Mouse (Mus musculus) embryonic facial prominence, embryonic 12.5 days (tissue): ENCODE results near the gene Gpr21. TPM values are rescaled to one million over a fixed set of nuclear protein-coding genes. Genes with fewer than 3 reads are reported as not detected.
"Not testable (repeated sequence)": the region's sequence is repeated elsewhere in the genome, so short reads cannot be mapped to it uniquely, and the experiment has no call there.

Experiments
- ATAC-seq: fragments of 200-750 bp; cut with Nextera tagmentation; 2 replicates; pipeline ENCODE4 v1.8.0; 2017; ENCODE audit not compliant: insufficient number of reproducible peaks, insufficient read depth, low FRiP score, low TSS enrichment
- H3K27ac ChIP-seq: fragments of 300-500 bp; sonication (generic); 2 replicates; pipeline ENCODE4 v1.5.1; 2016; ENCODE audit warnings: mild to moderate bottlenecking
- H3K27me3 ChIP-seq: fragments of 300-500 bp; sonication (generic); 2 replicates; pipeline ENCODE4 v1.6.1; 2016; ENCODE audit warnings: mild to moderate bottlenecking, moderate library complexity
- H3K36me3 ChIP-seq: fragments of 300-500 bp; sonication (generic); 2 replicates; pipeline ENCODE4 v1.6.1; 2016; ENCODE audit warnings: mild to moderate bottlenecking
- H3K4me1 ChIP-seq: fragments of 300-500 bp; sonication (generic); 2 replicates; pipeline ENCODE4 v1.6.1; 2016
- H3K4me2 ChIP-seq: fragments of 300-500 bp; sonication (generic); replicated peaks from 2 replicates; pipeline ENCODE4 v1.6.1; 2016; ENCODE audit warnings: mild to moderate bottlenecking, moderate library complexity
- H3K4me3 ChIP-seq: fragments of 300-500 bp; sonication (generic); 2 replicates; pipeline ENCODE4 v1.5.1; 2016; ENCODE audit warnings: mild to moderate bottlenecking
- H3K9ac ChIP-seq: fragments of 300-500 bp; sonication (generic); 2 replicates; pipeline ENCODE4 v1.6.1; 2016; ENCODE audit warnings: mild to moderate bottlenecking, moderate library complexity
- H3K9me3 ChIP-seq: fragments of 300-500 bp; sonication (generic); 2 replicates; pipeline ENCODE4 v1.6.1; 2016; ENCODE audit warnings: mild to moderate bottlenecking, moderate library complexity
- WGBS: fragments of 180-500 bp; shearing (Covaris S2); methylation state at CpG from one replicate; pipeline ENCODE4 v1.1.7; 2016; 5-methylcytosine and 5-hydroxymethylcytosine counted together
- polyA plus RNA-seq: library from polyadenylated mRNA; unstranded; fragments of >200 nt; fragmentation: Nextera tagmentation; extraction: Ambion mirVana; gene quantifications from 2 replicates; pipeline ENCODE4 v1.2.1, GENCODE M21; 2016

Gene Gpr21
- polyA plus RNA-seq: 2.3 TPM in 2 replicates

GRCm38 (mm10) chr2:37516030-37516710, at the start of gene Gpr21:
Gene Gpr21, plus strand, starts transcription at chr2:37516332.
- peak within 1 kb of the TSS; percentile 21 for H3K4me2 ChIP-seq
- H3K9ac ChIP-seq: no peak within 1 kb of the TSS
- peaks cover 29% of the 10 kb centered on the region for H3K36me3 ChIP-seq
- WGBS: 23% methylated on average over 11 of the region's 11 CpGs
- H3K9me3 ChIP-seq: no peaks in the 10 kb centered on the region
- 0 out of 2 replicates have a peak within 1 kb of the TSS, but pooled peaks have one; percentile 14 for H3K4me3 ChIP-seq
- peaks cover 5% of the 10 kb centered on the region; the same call in 1 of the 2 replicates for H3K4me1 ChIP-seq
- H3K27ac ChIP-seq: no peak within 1 kb of the TSS
- peak; percentile 69; the same call in 1 of the 2 replicates for ATAC-seq
- no peaks in the 10 kb centered on the region for H3K27me3 ChIP-seq

- peaks cover 58% of the 10 kb centered on the region for H3K36me3 ChIP-seq
These were observed 36.6 kb upstream of the Gpr21 start for GRCm38 (mm10) chr2:37479559-37479958.

GRCm38 (mm10) chr2:37480039-37480438, 36.1 kb upstream of the Gpr21 start:
- Histone ChIP-seq H3K9ac (no peak overlapping the region), H3K27ac (no peak overlapping the region), H3K4me2 (no peak overlapping the region), H3K36me3 (peaks cover 62% of the 10 kb centered on the region), H3K9me3 (no peaks in the 10 kb centered on the region), H3K27me3 (no peaks in the 10 kb centered on the region), H3K4me1 (no peaks in the 10 kb centered on the region), H3K4me3 (no peak overlapping the region)
- WGBS: 93% methylated on average over 2 of the region's 2 CpGs
- ATAC-seq: no peak

More at GRCm38 (mm10) chr2:37479559-37479958, 36.6 kb upstream of the Gpr21 start:
- Histone ChIP-seq H3K27me3 (no peaks in the 10 kb centered on the region), H3K4me1 (no peaks in the 10 kb centered on the region), H3K4me3 (no peak overlapping the region), H3K27ac (no peak overlapping the region), H3K4me2 (no peak overlapping the region), H3K9ac (no peak overlapping the region), H3K9me3 (no peaks in the 10 kb centered on the region)
- no peak for ATAC-seq

GRCm38 (mm10) chr2:37484165-37484564, 32.0 kb upstream of the Gpr21 start:
- Histone ChIP-seq H3K27me3 (no peaks in the 10 kb centered on the region), H3K36me3 (peaks cover 47% of the 10 kb centered on the region), H3K4me2 (no peak overlapping the region), H3K9ac (no peak overlapping the region), H3K27ac (no peak overlapping the region), H3K4me3 (no peak overlapping the region), H3K9me3 (no peaks in the 10 kb centered on the region), H3K4me1 (no peaks in the 10 kb centered on the region)
- 90% methylated on average over 2 of the region's 2 CpGs for WGBS
- ATAC-seq: no peak

- Histone ChIP-seq H3K4me1 (no peaks in the 10 kb centered on the region), H3K27ac (no peak overlapping the region), H3K4me3 (no peak overlapping the region), H3K4me2 (no peak overlapping the region), H3K9ac (no peak overlapping the region), H3K27me3 (no peaks in the 10 kb centered on the region), H3K9me3 (no peaks in the 10 kb centered on the region), H3K36me3 (peaks cover 56% of the 10 kb centered on the region)
- ATAC-seq: no peak
- WGBS: 82% methylated on average over 1 of the region's 1 CpGs
These were observed 30.8 kb upstream of the Gpr21 start for GRCm38 (mm10) chr2:37485370-37485769.

- no peak for ATAC-seq
These were observed 29.7 kb upstream of the Gpr21 start for GRCm38 (mm10) chr2:37486408-37486807.

GRCm38 (mm10) chr2:37488956-37489355, 27.2 kb upstream of the Gpr21 start:
- Histone ChIP-seq H3K27ac (no peak overlapping the region), H3K36me3 (peaks cover 61% of the 10 kb centered on the region)
- WGBS: 93% methylated on average over 2 of the region's 2 CpGs

More at GRCm38 (mm10) chr2:37486408-37486807, 29.7 kb upstream of the Gpr21 start:
- H3K4me2 ChIP-seq: no peak overlapping the region
- H3K36me3 ChIP-seq: peaks cover 56% of the 10 kb centered on the region
- no peak overlapping the region for H3K9ac ChIP-seq
- no peaks in the 10 kb centered on the region for H3K4me1 ChIP-seq
- no peaks in the 10 kb centered on the region for H3K27me3 ChIP-seq
- H3K9me3 ChIP-seq: no peaks in the 10 kb centered on the region
- H3K27ac ChIP-seq: no peak overlapping the region
- H3K4me3 ChIP-seq: no peak overlapping the region

GRCm38 (mm10) chr2:37497321-37497720, 18.8 kb upstream of the Gpr21 start:
- ATAC-seq: no peak
- Histone ChIP-seq H3K4me2 (no peak overlapping the region), H3K36me3 (peaks cover 64% of the 10 kb centered on the region), H3K9ac (no peak overlapping the region), H3K9me3 (no peaks in the 10 kb centered on the region), H3K4me1 (no peaks in the 10 kb centered on the region), H3K27me3 (no peaks in the 10 kb centered on the region), H3K4me3 (no peak overlapping the region), H3K27ac (no peak overlapping the region)
- WGBS: 92% methylated on average over 4 of the region's 4 CpGs

More at GRCm38 (mm10) chr2:37488956-37489355, 27.2 kb upstream of the Gpr21 start:
- no peaks in the 10 kb centered on the region for H3K27me3 ChIP-seq
- no peak for ATAC-seq
- H3K9me3 ChIP-seq: no peaks in the 10 kb centered on the region
- no peak overlapping the region for H3K9ac ChIP-seq
- no peak overlapping the region for H3K4me3 ChIP-seq
- no peak overlapping the region for H3K4me2 ChIP-seq
- no peaks in the 10 kb centered on the region for H3K4me1 ChIP-seq

- not testable (repeated sequence) for ATAC-seq, H3K27me3 ChIP-seq, H3K4me3 ChIP-seq, H3K4me1 ChIP-seq, H3K9ac ChIP-seq, H3K4me2 ChIP-seq, H3K9me3 ChIP-seq, H3K27ac ChIP-seq
- 87% methylated on average over 2 of the region's 2 CpGs for WGBS
- peaks cover 26% of the 10 kb centered on the region for H3K36me3 ChIP-seq
These were observed 10.3 kb upstream of the Gpr21 start for GRCm38 (mm10) chr2:37505856-37506255.

GRCm38 (mm10) chr2:37511134-37511901, 4.8 kb upstream of the Gpr21 start:
- H3K36me3 ChIP-seq: peaks cover 26% of the 10 kb centered on the region
- no peak for ATAC-seq
- H3K4me3 ChIP-seq: no peak overlapping the region

GRCm38 (mm10) chr2:37516922-37517462, 860 bp downstream of the Gpr21 start:
- ATAC-seq: no peak
- H3K27ac ChIP-seq: no peak overlapping the region
- WGBS: 45% methylated on average over 4 of the region's 4 CpGs
- H3K4me2 ChIP-seq: no peak overlapping the region
- no peaks in the 10 kb centered on the region for H3K9me3 ChIP-seq
- peaks cover 26% of the 10 kb centered on the region for H3K36me3 ChIP-seq
- H3K27me3 ChIP-seq: no peaks in the 10 kb centered on the region
- H3K9ac ChIP-seq: no peak overlapping the region
- no peak overlapping the region for H3K4me3 ChIP-seq
- peaks cover 5% of the 10 kb centered on the region; the same call in 1 of the 2 replicates for H3K4me1 ChIP-seq

More at GRCm38 (mm10) chr2:37511134-37511901, 4.8 kb upstream of the Gpr21 start:
- Histone ChIP-seq H3K4me2 (no peak overlapping the region), H3K27ac (no peak overlapping the region), H3K9me3 (no peaks in the 10 kb centered on the region), H3K27me3 (no peaks in the 10 kb centered on the region), H3K9ac (no peak overlapping the region), H3K4me1 (peaks cover 3% of the 10 kb centered on the region; the same call in 1 of the 2 replicates)
- 87% methylated on average over 4 of the region's 4 CpGs for WGBS
